ENCODE assay signal across 7 mouse cellular contexts in the genomic region with DNA sequence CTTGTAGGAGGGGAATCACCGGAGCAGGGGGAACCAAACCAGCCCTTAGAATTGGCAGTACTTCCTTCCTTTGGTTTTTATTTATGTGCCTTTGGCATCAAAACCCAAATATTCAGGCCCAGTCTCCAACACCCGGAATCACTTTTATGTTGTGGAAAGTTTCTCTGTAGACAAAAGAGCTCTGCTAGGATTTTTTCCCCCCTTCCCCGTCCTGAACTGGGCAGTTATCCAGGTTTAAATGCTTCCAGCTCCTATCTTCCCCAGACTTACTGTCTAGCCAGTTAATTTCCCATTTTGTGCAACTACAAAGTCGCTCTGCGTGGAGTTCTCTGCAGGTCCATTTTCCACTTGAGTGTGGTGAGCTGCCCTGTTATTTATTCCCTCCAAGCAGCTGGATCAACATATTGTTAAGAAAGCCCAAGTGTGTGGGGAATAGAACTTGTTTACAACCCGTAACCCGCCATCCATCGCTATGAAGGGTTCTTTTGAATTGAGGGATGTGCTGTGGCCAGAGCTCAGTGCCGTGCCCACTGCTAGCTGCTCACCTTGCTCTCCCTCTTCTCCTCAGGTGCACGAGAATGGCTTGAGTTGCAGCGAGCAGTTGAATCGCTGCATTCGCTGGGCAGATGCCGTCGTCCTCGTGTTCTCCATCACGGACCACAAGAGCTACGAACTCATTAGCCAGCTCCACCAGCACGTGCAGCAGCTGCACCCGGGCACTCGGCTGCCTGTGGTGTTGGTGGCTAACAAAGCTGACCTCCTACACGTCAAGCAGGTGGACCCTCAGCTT. TPM values are rescaled to one million over a fixed set of nuclear protein-coding genes. Genes with fewer than 3 reads are reported as not detected.
A peak's percentile ranks its signal among the peaks of the same experiment; 100 is the strongest.
DNase-seq lines count a peak whose midpoint lies in the region; ATAC-seq and TF ChIP-seq lines count a peak whose summit lies in the region.

No protein-coding gene starts in this region.

- TF ChIP-seq CTCF in embryonic fibroblast, embryonic 13.5 days (IDR thresholded peaks at IDR 0.05; ENCODE audit: borderline replicate concordance, insufficient read depth, low read length): no peak

- H3K4me3 ChIP-seq in liver, embryonic 13.5 days (replicated peaks): no peak overlapping the region
- no peak overlapping the region for H3K4me3 ChIP-seq in liver, embryonic 12.5 days
- peak overlapping the region; percentile 29 for H3K4me3 ChIP-seq in embryonic fibroblast, embryonic 13.5 days (ENCODE audit: insufficient read depth, low read length)
- peak overlapping the region; percentile 17 for H3K4me3 ChIP-seq in hindbrain, embryonic 12.5 days
- peak overlapping the region; percentile 90 for H3K4me3 ChIP-seq in neural tube, embryonic 13.5 days

- no peak for DNase-seq in liver, embryonic 13.5 days
- no peak for DNase-seq in thymus, postnatal 36 days
- no peak for DNase-seq in spleen, postnatal 10 days (ENCODE audit: low spot score in 2 of 2)

- H3K9ac ChIP-seq in liver, embryonic 13.5 days: no peak overlapping the region
- H3K9ac ChIP-seq in liver, embryonic 12.5 days: no peak overlapping the region
- H3K9ac ChIP-seq in hindbrain, embryonic 12.5 days: no peak overlapping the region
- peak overlapping the region; percentile 90; the same call in 1 of the 2 replicates for H3K9ac ChIP-seq in neural tube, embryonic 13.5 days

- peaks cover 8% of the 10 kb centered on the region; the same call in 1 of the 2 replicates for H3K36me3 ChIP-seq in liver, embryonic 13.5 days
- peaks cover 21% of the 10 kb centered on the region for H3K36me3 ChIP-seq in liver, embryonic 12.5 days
- H3K36me3 ChIP-seq in hindbrain, embryonic 12.5 days: peaks cover 13% of the 10 kb centered on the region; the same call in 1 of the 2 replicates
- H3K36me3 ChIP-seq in neural tube, embryonic 13.5 days: peaks cover 10% of the 10 kb centered on the region; the same call in 1 of the 2 replicates

- 78% methylated on average over 22 of the region's 22 CpGs for WGBS in liver, embryonic 13.5 days (ENCODE audit: insufficient replicate concordance)
- 77% methylated on average over 22 of the region's 22 CpGs for WGBS in liver, embryonic 12.5 days (ENCODE audit: insufficient replicate concordance)
- WGBS in hindbrain, embryonic 12.5 days: 79% methylated on average over 22 of the region's 22 CpGs
- WGBS in neural tube, embryonic 13.5 days: 53% methylated on average over 22 of the region's 22 CpGs

- peaks cover 28% of the 10 kb centered on the region for H3K4me1 ChIP-seq in liver, embryonic 13.5 days (replicated peaks)
- peaks cover 44% of the 10 kb centered on the region for H3K4me1 ChIP-seq in liver, embryonic 12.5 days
- H3K4me1 ChIP-seq in embryonic fibroblast, embryonic 13.5 days (ENCODE audit: control insufficient read depth, insufficient read depth, low read length): peaks cover 3% of the 10 kb centered on the region
- peaks cover 54% of the 10 kb centered on the region for H3K4me1 ChIP-seq in hindbrain, embryonic 12.5 days
- H3K4me1 ChIP-seq in neural tube, embryonic 13.5 days (replicated peaks): peaks cover 79% of the 10 kb centered on the region

- H3K4me2 ChIP-seq in liver, embryonic 13.5 days: 0 out of 2 replicates have a peak overlapping the region, but pooled peaks have one; percentile 7
- no peak overlapping the region for H3K4me2 ChIP-seq in liver, embryonic 12.5 days
- H3K4me2 ChIP-seq in hindbrain, embryonic 12.5 days (replicated peaks): peak overlapping the region; percentile 89
- peak overlapping the region; percentile 87 for H3K4me2 ChIP-seq in neural tube, embryonic 13.5 days

- no peak overlapping the region for H3K27ac ChIP-seq in liver, embryonic 13.5 days
- H3K27ac ChIP-seq in liver, embryonic 12.5 days: no peak overlapping the region
- H3K27ac ChIP-seq in embryonic fibroblast, embryonic 13.5 days (ENCODE audit: insufficient read depth, low read length): peak overlapping the region; percentile 14; the same call in 1 of the 2 replicates
- peak overlapping the region; percentile 53 for H3K27ac ChIP-seq in hindbrain, embryonic 12.5 days
- peak overlapping the region; percentile 64 for H3K27ac ChIP-seq in neural tube, embryonic 13.5 days (replicated peaks)

- H3K27me3 ChIP-seq in liver, embryonic 13.5 days: peaks cover 33% of the 10 kb centered on the region
- H3K27me3 ChIP-seq in liver, embryonic 12.5 days (replicated peaks): peaks cover 44% of the 10 kb centered on the region
- H3K27me3 ChIP-seq in hindbrain, embryonic 12.5 days: 0 out of 2 replicates have a peak, but pooled peaks cover 3% of the 10 kb centered on the region
- H3K27me3 ChIP-seq in neural tube, embryonic 13.5 days: 0 out of 2 replicates have a peak, but pooled peaks cover 6% of the 10 kb centered on the region

- H3K9me3 ChIP-seq in liver, embryonic 13.5 days (replicated peaks): no peaks in the 10 kb centered on the region
- H3K9me3 ChIP-seq in liver, embryonic 12.5 days (replicated peaks): no peaks in the 10 kb centered on the region
- no peaks in the 10 kb centered on the region for H3K9me3 ChIP-seq in hindbrain, embryonic 12.5 days (replicated peaks)
- H3K9me3 ChIP-seq in neural tube, embryonic 13.5 days: no peaks in the 10 kb centered on the region

- no peak for ATAC-seq in liver, embryonic 13.5 days (ENCODE audit: low read depth)
- ATAC-seq in liver, embryonic 12.5 days: no peak
- no peak for ATAC-seq in hindbrain, embryonic 12.5 days (ENCODE audit: low FRiP score)
- no peak for ATAC-seq in neural tube, embryonic 13.5 days (ENCODE audit: low read depth)

- TF ChIP-seq POLR2A in embryonic fibroblast, embryonic 13.5 days (IDR thresholded peaks at IDR 0.05; ENCODE audit: low read depth, low read length): peak; percentile 15; the same call in 1 of the 2 replicates

RNA-seq across cellular contexts. Expression of gene Rasl11b, which starts 2.6 kb away (rescaled TPM):
- 4.3 and 5.1 TPM in 2 replicates for polyA plus RNA-seq in liver, embryonic 13.5 days (2015; fragmentation: Nextera tagmentation; extraction: Ambion mirVana)
- polyA plus RNA-seq in liver, embryonic 12.5 days (2016; fragmentation: Nextera tagmentation; extraction: Ambion mirVana): 5.9 and 7.0 TPM in 2 replicates
- polyA plus RNA-seq in embryonic fibroblast, embryonic 13.5 days (2011; ENCODE audit: insufficient read length, low read depth, missing spikeins): 13.9 and 22.0 TPM in 2 replicates
- 44.5 and 54.3 TPM in 2 replicates for polyA plus RNA-seq in hindbrain, embryonic 12.5 days (2016; fragmentation: Nextera tagmentation; extraction: Ambion mirVana)
- polyA plus RNA-seq in neural tube, embryonic 13.5 days (2015; fragmentation: Nextera tagmentation; extraction: Ambion mirVana): 23.6 and 27.8 TPM in 2 replicates

Comparison
In these comparisons a context has a peak if more than half of its experiments do, and no peak if none do; other contexts are left out.
1. H3K27ac ChIP-seq: peak in embryonic fibroblast, embryonic 13.5 days (single experiment), hindbrain, embryonic 12.5 days (single experiment) and neural tube, embryonic 13.5 days (single experiment); none in liver, embryonic 13.5 days (single experiment) and liver, embryonic 12.5 days (single experiment).
2. H3K4me3 ChIP-seq: peak in embryonic fibroblast, embryonic 13.5 days (single experiment), hindbrain, embryonic 12.5 days (single experiment) and neural tube, embryonic 13.5 days (single experiment); none in liver, embryonic 13.5 days (single experiment) and liver, embryonic 12.5 days (single experiment).